Mouse (Mus musculus) E14TG2a.4 (cell line): ENCODE measurements around the gene Selenbp2.
"Not testable (repeated sequence)": the region's sequence is repeated elsewhere in the genome, so short reads cannot be mapped to it uniquely, and the experiment has no call there.

ENCODE experiments used
- CTCF ChIP-seq: conservative IDR thresholded peaks from 2 replicates; pipeline ENCODE4 v1.5.1; 2014; ENCODE audit warnings: low read length
- NANOG ChIP-seq: IDR thresholded peaks from 2 replicates; pipeline ENCODE4 v1.6.1; 2014; ENCODE audit warnings: borderline replicate concordance, low read length, mixed read lengths
- POU5F1 ChIP-seq: IDR thresholded peaks from 2 replicates; pipeline ENCODE4 v1.6.1; 2014; ENCODE audit warnings: low read length, borderline replicate concordance

GRCm38 (mm10) chr3:94703364-94703763, 10.0 kb downstream of the Selenbp2 start:
- peak; percentile 37 for TF ChIP-seq CTCF
- TF ChIP-seq NANOG, POU5F1: not testable (repeated sequence)
